Mouse (Mus musculus) forebrain, embryonic 11.5 days (tissue): Measurements from ENCODE around the gene Tspyl4. TPM values are rescaled to one million over a fixed set of nuclear protein-coding genes. Genes with fewer than 3 reads are reported as not detected.

Experiments
- ATAC-seq: fragments of 200-750 bp; cut with Nextera tagmentation; replicated peaks from 2 replicates; pipeline ENCODE4 v1.8.0; 2017; ENCODE audit warnings: moderate TSS enrichment; ENCODE audit not compliant: low FRiP score
- DNase-seq: peaks from one replicate; pipeline ENCODE4 v3.0.0-alpha.2; 2017; ENCODE audit warnings: low spot score
- H3K27ac ChIP-seq: fragments of 300-500 bp; sonication (generic); 2 replicates; pipeline ENCODE4 v1.5.1; 2014; ENCODE audit warnings: low read depth, low read length
- H3K27me3 ChIP-seq: fragments of 300-500 bp; sonication (generic); 2 replicates; pipeline ENCODE4 v1.6.1; 2014; ENCODE audit warnings: mild to moderate bottlenecking, low read length, mixed read lengths; ENCODE audit not compliant: control insufficient read depth, insufficient read depth
- H3K36me3 ChIP-seq: fragments of 300-500 bp; sonication (generic); 2 replicates; pipeline ENCODE4 v1.6.1; 2014; ENCODE audit warnings: mild to moderate bottlenecking, low read length, moderate library complexity, mixed read lengths; ENCODE audit not compliant: control insufficient read depth, insufficient read depth
- H3K4me1 ChIP-seq: fragments of 300-500 bp; sonication (generic); replicated peaks from 2 replicates; pipeline ENCODE4 v1.6.1; 2014; ENCODE audit warnings: low read length, mixed read lengths; ENCODE audit not compliant: control insufficient read depth, insufficient read depth
- H3K4me2 ChIP-seq: fragments of 300-500 bp; sonication (generic); 2 replicates; pipeline ENCODE4 v1.6.1; 2014; ENCODE audit warnings: low read depth, mild to moderate bottlenecking, low read length, moderate library complexity, mixed read lengths; ENCODE audit not compliant: severe bottlenecking
- H3K4me3 ChIP-seq: fragments of 300-500 bp; sonication (generic); 2 replicates; pipeline ENCODE4 v1.5.1; 2014; ENCODE audit warnings: low read depth, low read length
- H3K9ac ChIP-seq: fragments of 300-500 bp; sonication (generic); 2 replicates; pipeline ENCODE4 v1.6.1; 2014; ENCODE audit warnings: low read length
- H3K9me3 ChIP-seq: fragments of 300-500 bp; sonication (generic); 2 replicates; pipeline ENCODE4 v1.6.1; 2016; ENCODE audit warnings: low read length, mixed read lengths; ENCODE audit not compliant: control insufficient read depth
- WGBS: fragments of 180-500 bp; shearing (Covaris S2); extraction: QIAGEN DNeasy Blood & Tissue Kit; methylation state at CpG from one replicate; pipeline ENCODE4 v1.1.7; 2014; 5-methylcytosine and 5-hydroxymethylcytosine counted together
- polyA plus RNA-seq: library from polyadenylated mRNA; unstranded; fragments of >200 nt; fragmentation: Nextera tagmentation; extraction: Ambion mirVana; gene quantifications from 2 replicates; pipeline ENCODE4 v1.2.1, GENCODE M21; 2014

Gene Tspyl4
- polyA plus RNA-seq, 1 experiment from 2014 or later, result 18.1 TPM

GRCm38 (mm10) chr10:34341014-34341413, 43.8 kb downstream of the Tspyl4 start:
- Histone ChIP-seq H3K9me3 (no peaks in the 10 kb centered on the region), H3K27me3 (no peaks in the 10 kb centered on the region), H3K27ac (no peak overlapping the region), H3K4me1 (no peaks in the 10 kb centered on the region), H3K4me3 (no peak overlapping the region), H3K4me2 (no peak overlapping the region), H3K36me3 (no peaks in the 10 kb centered on the region), H3K9ac (no peak overlapping the region)
- 79% methylated on average over 6 of the region's 6 CpGs for WGBS
- no peak for DNase-seq
- no peak for ATAC-seq

DNA sequence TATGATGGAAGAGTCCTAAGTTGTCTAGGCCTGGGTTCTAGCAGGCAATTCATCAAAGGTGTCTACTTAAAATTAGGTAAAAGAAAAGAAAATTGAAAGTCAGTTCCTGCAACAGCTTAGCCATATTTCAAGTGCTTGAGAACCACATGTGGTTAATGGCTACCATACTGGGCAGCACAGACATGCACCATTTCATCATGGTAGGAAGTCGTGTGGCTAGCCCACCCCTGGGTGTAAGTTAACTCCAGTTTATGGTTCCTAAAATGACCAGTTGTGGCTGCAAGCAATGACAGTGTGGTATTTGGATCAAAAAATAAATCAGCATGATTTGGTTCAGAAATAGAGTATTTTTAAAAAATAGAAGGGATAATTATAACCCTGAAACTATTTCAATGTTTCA, 44.6 kb downstream of the Tspyl4 start:
- no peak for DNase-seq
- Histone ChIP-seq H3K4me3 (no peak overlapping the region), H3K9me3 (no peaks in the 10 kb centered on the region), H3K4me1 (no peaks in the 10 kb centered on the region), H3K27ac (no peak overlapping the region), H3K9ac (no peak overlapping the region), H3K4me2 (no peak overlapping the region), H3K36me3 (no peaks in the 10 kb centered on the region), H3K27me3 (no peaks in the 10 kb centered on the region)
- ATAC-seq, result no peak
- WGBS, result 85% methylated on average over 1 of the region's 1 CpGs

Other genes starting within 250 kb of the Tspyl4 start
- 0.20 and 0.32 TPM in 2 replicates for gene Calhm5, start 200.9 kb upstream of the Tspyl4 start, polyA plus RNA-seq
- 0.33 and 0.69 TPM in 2 replicates for gene Calhm6, start 169.5 kb upstream of the Tspyl4 start, polyA plus RNA-seq
- gene Dse, start 89.7 kb upstream of the Tspyl4 start, polyA plus RNA-seq, result 16.5 and 17.8 TPM in 2 replicates
- gene Tspyl1, start 15.3 kb upstream of the Tspyl4 start, polyA plus RNA-seq, result 61.0 and 68.6 TPM in 2 replicates
- gene Col10a1, start 92.5 kb downstream of the Tspyl4 start, polyA plus RNA-seq, result 0.11 TPM in 2 replicates
- 6.2 and 7.4 TPM in 2 replicates for gene Nt5dc1, start 121.1 kb downstream of the Tspyl4 start, polyA plus RNA-seq
- gene Frk, start 186.0 kb downstream of the Tspyl4 start, polyA plus RNA-seq, result 3.4 and 3.6 TPM in 2 replicates